Mouse (Mus musculus): Measurements from ENCODE around the gene Kcnk3.

Gene Kcnk3

DNA sequence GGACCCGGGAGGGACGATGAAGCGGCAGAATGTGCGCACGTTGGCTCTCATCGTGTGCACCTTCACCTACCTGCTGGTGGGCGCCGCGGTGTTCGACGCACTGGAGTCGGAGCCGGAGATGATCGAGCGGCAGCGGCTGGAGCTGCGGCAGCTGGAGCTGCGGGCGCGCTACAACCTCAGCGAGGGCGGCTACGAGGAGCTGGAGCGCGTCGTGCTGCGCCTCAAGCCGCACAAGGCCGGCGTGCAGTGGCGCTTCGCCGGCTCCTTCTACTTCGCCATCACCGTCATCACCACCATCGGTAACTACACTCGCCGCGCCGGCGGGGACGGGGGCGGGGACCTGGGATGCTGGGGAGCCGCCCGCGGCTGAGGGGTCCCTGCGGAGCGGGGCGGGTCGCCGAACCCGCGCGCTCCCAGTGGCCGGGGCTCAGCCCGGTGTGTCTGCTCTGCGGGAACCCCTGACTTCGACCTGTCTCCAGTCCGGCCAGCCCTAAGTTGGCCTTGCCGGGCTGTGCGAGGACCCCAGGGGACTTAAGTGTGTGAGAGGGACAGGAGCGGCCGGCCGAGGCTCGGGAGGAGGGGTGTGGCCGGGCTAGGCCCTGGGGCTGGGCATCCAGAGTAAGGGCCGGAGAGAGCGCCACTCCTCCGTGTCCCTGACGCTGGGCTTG is 465 bp downstream of the Kcnk3 start:
- peak; percentile 66 for DNase-seq

DNA sequence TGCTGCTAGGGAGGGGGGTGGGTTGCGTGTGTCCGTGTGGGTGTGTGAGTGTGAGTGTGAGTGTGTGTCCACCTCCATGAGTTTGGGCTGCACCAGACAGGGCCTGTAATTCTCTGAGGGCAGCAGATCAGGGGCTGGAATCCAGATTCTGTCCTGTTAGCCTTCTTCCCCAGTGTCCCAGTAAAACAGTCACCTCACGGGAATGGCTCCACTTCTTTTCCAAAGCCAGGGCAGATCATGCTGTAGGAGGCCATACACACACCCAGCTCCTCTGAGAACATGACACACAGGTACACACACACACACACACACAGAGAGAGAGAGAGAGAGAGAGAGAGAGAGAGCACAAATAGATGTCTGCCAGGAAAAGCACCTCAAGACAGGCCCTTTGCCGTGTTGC is 1.1 kb downstream of the Kcnk3 start:
- no peak for DNase-seq

DNA sequence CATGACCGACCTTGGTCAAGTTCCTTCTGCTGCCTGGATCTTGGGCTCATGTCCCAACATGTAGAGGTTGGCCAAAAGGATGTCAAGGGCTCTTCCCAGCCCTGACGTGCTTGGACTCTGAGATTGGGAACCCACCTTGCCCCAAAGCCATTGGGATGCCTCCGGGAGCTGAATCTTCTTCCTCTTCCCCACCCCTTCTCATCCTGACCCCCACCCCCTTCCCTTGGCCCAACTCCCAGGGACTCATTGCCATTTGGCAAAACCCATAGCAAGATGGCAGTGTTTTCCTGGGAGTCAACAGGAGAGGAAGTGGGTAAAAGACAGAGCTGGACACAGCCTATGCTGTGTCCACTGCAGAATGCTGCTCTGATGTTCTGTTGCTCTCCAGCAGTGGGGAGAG is 1.6 kb downstream of the Kcnk3 start:
- DNase-seq = no peak

DNA sequence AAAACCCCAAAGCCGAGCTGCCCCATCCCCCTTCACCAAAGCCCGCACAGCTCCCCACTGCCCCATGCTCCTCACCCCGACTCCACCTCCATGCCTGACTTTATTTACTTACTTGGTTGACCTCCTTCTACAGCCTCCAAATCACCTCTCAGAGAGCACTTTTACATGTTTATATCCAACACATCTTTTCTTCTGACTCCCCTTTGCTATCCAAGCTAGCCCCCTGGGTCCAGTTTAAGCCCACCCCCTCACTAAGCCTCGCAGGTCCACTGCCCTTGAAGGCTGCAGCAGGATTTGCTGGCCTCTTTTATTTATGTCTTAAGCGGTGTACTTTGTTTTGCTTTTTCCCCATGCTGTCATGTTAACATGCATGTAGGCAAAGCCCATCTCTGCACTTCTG is 2.3 kb downstream of the Kcnk3 start:
- DNase-seq = no peak

DNA sequence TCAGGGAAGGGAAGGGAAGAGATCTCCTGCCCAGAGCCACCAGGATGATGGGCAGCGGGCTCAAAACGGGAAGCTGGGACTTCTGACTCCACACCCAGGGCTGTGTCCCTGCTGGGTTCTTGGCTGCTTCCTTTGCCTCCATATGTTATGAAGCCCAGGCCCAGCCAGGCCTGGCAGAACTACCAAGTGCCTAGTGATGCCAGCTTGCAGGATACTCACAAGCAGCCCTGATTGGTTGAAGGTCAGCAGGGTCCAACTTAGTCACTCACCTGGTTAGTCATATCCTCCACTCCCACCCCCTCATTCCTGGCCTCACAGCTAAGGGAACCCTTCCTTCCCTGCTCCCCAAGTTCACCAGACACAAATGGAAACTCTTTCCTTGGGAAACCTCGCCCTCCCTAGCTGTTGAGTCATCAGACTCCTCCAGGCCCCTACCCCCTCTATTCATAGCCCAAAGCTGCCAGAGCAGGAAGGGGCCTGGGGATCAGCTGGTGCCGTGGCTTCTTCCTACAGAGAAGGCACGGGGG is 3.3 kb downstream of the Kcnk3 start:
- no peak for DNase-seq

DNA sequence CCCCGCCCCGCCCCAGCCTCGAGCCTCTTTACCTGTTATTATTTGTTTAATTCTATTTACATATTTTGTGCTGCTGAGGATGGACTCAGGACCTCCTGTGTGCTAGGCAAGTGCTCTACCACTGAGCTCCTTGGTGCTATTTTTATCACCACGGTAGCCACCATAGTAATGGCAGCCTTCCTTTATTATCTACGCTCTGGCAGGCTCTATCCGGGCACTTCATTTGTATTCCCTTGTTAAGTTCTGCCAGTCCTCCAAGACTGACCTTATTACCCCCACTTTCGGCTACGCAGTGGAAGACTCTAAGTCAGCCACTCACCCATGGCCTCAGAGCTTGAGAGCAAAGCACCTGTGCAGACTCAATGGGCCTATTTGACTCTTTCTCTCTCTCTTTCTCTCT is 3.8 kb downstream of the Kcnk3 start:
- no peak for DNase-seq

DNA sequence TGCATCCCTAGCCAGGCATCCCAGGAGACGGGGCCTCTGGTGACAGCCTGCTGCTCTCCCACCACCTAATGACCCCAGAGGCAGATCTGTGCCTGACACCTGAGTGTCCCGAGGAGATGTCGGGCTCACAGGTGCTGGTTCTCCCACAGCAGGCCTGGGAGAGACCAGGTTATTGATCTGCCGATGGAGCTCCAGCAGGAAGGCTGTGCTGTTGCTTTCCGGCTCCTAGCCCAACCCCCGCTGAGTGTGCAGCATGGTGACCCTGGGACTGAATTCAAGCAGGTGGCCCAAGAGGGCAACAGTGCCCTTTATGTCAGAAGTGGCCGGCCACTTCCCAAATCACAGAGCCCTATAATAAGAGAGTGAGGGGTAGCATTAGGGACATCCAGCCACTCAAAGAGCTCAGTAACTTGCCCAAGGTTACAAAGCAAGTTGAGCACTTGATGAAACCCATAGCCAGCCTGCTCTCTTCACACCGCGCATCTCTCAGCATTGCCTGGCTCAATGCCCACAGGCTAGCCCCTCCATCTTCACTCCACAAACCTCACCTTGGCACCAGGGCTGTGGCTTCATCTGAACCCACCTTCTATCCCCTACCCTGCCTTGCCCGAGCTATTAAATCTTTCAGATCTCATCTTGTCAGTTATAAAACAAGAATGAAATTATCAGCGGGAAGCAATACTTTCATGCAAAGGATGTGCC is 4.5 kb downstream of the Kcnk3 start:
- no peak for DNase-seq

DNA sequence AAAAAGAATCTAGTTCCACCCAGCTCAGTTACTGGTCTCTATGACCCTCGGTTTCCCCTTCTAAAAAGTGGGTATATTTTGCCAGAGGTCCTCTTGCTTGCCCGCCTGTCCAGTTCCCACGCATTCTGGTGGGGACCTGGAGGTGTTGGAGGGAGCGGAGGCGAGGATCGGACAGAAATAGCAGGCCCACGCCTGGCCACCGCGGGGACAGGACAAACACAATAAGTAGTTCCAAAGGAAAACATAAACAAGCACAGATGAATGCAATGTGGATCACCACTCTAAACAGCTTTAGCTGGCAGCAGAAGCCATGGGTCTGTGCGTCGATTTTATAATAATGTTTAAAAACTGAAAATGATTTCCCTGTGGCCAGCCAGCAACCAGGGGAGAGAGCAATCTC is 5.4 kb downstream of the Kcnk3 start:
- no peak for DNase-seq

DNA sequence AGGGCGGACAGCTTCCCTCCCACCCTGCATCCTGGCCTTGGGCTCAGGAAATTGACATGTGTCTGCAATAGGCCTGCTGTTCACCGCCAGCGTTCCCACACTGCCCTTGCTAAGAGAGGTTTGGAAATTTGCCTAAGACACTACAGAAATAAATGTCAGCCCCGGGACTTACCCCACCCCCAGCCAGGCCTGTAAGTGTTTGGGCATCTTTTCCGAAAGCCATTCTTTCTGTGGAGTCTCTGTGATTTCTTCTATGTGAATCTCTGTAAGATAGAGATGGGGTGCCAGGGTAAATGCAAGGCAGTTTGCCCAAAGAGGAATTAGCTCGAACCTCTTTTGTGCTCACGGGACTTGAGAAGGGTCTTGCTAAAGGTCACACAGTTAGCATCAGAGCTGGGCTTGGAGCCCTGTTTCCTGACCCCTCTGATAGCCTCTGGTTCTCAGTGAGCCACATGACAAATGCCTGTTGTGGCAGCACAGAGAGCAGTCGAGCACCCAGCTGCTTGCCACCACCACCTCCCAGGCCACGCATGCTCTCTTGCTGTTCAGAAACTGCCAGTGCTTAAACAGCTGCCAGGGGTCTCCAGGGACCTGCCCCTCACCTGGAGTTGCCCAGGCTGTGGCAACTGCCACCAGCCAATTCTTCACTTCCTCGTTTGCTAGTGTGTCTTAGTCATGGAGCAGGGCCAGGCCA is 6.0 kb downstream of the Kcnk3 start:
- DNase-seq = no peak

DNA sequence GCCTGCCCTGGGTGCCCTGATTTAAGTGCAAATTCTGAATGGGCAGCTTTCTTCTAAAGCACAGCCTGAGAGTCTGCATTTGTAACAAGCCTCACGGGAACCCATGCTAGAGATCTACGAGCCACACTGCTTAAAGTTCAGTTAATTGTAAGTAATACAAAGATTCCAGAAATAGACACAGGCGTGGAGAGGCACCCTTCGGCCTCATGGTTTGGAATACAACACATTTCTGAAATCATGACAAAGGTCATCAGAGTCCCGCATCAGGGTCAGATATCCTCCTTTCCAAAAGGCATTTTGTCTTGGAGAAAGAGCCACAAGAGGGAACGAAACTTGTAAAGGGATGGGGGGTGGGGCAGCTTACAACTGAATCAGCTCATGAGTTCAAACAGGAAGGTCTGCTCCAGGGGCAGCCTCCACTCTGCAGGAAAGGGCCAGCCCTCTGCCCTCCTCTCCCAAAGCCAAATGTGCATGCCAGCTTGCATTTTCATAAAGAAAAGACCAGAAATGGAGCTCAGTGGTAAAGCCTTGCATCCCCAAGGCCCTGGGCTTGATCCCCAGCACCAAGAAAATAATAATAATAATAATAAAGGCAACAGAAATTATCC is 7.1 kb downstream of the Kcnk3 start:
- no peak for DNase-seq

DNA sequence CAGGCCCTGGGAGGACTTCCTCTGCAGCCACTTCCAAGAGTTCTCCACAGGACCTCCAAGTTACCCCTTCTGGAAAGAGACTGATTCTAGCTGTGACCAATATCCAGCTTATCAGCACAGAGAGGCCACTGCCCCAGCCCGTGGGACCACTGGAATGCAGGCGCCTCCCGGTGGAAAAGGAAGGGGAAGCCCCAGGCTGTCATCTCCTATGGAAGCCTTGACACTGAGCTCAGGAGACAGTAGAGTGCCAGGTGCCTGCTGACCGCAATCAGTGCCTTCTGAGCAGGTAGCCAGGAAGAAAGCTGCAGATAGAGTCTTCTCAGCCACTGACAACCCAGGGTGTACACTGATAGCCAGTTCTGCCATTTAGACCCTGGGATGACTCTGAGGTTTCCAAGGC is 13.4 kb downstream of the Kcnk3 start:
- no peak for DNase-seq

DNA sequence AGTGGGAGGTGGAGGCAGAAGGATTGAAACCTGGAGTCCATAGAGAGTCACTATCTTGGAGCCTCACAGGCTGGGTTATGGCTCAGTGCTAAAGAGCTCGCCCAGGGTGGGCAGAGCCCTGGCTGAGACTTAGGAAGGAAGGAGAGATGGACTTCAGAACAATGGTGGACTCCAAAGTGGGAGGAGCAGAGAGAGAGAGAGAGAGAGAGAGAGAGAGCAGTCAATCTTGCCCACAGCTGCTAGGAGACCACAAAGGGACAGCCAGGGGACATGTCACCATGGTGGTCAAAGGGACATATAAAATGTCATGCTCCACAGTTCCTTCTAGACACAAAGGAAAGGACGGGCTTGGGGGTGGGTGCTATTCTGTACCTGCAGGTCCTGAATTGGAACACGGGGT is 15.3 kb downstream of the Kcnk3 start:
- DNase-seq = no peak

DNA sequence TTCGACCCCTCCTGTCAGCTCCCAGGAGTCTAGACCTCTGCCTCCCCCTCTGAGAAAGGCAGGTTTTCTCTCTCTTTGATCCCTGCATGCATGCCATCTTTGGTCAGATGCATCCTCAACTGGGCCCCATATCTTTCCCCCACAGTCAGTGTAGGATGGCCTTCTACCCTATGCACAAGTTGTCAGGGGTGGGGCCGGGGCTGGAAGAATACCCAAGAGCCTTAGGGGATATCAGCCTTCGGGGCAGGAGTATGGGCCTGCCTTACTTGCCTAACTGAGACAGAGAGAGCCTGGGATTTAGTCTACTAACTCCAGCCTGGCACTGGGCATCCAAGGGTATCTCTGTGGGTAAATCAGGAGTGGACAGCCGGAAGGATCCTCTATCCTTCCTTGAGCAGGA is 16.0 kb downstream of the Kcnk3 start:
- no peak for DNase-seq

DNA sequence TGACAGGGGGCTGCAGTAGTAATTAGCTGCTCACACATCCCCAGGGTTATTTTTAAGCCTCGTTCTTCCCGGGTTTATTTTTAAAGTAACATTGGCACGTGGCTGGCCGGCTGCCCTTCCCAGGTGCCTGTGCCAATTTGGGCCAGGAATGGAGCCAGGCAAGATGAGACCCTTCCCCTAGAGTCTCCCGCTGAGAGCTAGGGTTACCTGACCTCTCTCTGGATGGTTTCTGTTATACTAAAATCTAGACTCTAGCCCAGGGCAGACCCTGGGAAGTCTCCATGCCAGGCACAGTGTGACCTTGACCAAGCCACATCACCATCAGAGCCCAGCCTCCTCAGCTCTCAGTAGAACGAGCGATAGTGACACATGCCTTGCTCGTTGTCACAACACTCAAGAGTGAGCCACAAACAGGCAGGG is 16.8 kb downstream of the Kcnk3 start:
- no peak for DNase-seq

DNA sequence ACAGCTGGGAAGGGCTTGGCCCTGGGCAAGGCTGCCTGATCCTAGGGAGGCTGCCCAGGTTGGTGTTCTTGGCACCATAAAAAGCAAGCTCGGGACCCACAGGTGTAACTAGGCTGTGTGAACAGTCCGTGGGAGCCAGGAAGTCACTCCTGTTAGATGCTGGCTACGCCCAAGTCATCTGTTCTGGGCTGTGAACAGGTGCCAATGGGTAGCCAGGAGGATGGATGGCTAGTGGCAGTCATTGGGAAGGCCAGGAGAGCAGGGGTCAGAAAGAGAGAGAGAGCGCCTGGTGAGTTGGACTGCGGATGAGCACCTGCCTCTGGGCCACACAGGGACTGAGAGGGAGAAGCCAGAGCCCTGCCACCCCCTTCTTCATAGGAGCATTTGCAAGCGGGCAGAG is 17.7 kb downstream of the Kcnk3 start:
- DNase-seq = no peak

DNA sequence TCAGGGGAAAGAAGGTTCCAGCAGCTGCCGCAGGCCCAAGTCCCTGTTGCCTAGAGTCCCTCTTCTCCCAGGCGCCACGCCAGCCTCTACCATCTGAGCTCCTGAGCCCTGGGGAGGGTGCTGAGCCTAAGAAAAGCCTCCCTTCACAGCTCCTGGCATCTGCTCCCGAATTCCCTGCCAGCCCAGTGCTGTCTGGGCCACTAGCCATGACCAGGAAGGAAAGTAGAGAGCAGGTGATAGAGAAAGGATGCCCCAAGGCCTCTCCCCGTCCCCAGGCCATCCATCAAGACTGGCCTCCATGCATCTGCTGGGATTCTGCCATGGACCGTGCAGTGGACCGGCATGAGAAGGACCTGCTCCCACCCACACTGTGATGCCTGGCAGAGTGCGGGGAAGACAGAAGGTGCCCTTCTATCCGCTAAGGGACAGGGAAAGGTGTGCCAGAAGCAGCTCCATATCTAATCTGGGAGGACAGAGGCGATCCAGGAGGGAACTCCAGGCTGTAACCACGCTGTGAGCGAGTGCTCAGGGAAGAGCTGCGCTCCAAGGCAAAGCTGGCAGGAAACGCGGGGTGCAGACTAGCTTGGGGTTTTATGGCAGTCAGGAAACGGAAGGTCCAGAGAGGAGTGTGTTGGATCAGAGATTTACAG is 18.6 kb downstream of the Kcnk3 start:
- DNase-seq = peak; percentile 85

DNA sequence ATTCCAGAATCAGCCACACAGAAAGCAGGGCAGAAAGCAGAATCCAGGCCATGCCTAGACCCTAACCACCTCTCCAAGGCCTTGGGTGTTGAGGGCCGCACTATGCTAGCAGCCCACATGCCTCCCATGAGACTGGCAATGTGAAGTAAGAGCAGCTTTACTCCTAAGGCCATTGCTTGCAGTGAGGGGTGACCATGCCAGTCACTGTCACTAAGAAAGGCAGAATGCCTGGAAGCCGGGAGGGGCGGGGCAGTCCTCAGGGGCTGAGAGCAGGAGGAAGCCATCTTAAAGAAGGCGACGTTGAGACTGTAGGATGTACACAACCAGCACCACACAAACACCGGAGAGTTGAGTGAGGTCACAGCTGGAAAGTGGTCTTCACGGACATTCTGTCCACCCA is 21.1 kb downstream of the Kcnk3 start:
- DNase-seq = no peak

DNA sequence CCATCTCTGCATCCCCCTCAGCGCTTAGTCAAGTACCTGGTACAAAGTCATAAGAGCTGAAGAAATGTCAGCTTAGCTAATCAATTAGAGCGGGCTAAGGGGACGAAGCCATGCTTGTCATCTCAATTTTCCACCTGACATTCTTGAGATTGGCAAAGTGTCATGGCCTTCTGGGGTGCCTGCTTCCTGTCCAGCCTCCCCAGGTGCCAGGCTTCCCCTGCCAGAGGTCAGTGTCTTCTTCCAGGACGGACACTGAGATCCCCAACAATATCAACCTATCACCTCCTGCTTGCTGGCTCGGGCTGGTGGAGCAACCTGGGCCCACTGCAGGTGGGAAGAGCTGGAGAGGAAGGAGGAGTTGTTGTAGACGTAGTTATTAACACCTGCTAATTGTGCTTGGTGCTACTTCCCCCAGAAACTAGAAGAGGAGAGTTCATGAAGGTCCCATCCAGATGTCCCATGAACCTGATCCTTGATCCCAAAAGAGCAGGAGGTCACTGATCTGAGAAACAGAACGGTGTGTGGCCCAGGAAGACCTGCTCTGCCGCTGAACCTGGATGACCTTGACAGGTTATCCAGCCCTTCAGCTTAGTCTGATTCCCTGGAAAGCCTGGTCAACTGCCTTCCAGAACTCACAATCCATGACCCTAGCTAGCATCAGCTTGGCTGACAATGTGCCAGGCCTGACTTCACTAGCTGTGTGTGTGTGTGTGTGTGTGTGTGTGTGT is 22.1 kb downstream of the Kcnk3 start:
- no peak for DNase-seq

DNA sequence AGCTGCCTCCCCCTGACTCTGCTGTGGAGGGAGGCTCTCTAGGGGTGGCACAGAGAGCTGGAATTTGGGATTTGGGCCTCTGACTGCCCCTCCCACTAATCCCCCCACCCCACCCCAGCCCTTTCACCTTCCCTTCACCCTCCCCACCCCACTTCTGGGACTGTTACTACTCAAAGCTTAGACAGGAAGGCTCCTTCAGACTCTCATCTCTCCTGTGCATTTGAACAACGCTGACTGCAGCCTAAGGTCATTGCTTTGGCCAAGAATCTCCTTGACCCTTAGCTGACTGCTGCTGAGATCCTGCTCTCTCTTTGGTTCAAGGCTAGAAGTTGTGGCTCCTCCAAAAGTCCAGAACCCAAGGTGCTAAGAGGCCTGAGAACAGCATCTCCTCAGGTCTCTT is 23.1 kb downstream of the Kcnk3 start:
- DNase-seq = no peak

DNA sequence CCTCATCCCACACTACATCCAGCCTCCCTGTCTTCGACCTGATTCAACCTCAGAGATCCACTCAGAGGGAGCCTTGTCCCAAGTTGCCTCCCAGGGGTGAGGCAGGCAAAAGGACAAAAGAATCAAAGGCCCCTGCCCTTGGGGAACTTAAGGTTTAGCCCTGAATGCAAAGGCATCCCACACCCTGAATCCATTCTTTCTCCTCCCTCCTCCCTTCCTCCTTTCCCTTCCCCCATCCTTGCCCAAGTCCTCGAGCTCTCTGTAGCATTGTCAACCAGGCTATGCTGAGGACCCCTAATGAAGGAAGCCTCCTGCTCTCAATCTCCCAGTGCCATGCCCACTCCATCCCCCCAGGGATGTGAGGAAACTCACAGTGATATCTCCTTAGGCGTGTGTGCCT is 23.7 kb downstream of the Kcnk3 start:
- DNase-seq = no peak

DNA sequence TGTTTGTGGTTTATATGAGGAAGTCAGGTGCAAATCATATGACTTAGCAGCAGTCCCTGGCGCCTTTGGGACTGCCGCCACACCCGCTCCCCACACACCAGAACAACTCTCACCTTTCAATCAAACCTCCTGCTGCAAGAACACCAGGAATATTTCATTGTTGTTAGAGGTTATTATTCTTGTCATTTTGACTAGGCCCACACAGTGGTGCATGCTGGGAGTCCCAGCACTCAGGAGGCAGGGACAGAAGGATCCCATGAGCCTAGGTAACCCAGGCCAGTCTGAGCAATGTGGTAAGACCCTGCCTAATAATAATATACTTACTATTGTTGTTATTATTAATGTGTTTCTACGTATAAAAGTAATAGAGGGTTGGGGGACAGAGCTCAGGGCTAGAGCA is 24.6 kb downstream of the Kcnk3 start:
- DNase-seq = no peak

DNA sequence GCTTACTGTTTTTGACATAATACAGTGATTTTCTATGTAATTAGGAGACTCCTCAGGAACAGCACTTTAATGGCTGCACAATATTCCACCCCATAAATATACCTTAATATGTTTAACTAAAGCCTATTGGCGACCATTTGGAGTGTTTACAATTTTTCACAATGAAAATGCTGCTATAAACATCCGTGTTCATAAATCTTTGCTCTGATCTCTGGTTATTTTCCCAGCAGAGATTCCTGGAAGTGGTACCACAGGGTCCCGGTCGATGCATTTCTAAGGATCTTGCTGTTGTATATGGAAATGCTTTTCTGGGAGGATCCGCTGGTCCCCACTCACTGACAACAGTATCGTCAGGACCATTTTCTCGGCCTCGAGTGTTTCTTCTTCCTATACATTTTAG is 25.3 kb downstream of the Kcnk3 start:
- DNase-seq = no peak

DNA sequence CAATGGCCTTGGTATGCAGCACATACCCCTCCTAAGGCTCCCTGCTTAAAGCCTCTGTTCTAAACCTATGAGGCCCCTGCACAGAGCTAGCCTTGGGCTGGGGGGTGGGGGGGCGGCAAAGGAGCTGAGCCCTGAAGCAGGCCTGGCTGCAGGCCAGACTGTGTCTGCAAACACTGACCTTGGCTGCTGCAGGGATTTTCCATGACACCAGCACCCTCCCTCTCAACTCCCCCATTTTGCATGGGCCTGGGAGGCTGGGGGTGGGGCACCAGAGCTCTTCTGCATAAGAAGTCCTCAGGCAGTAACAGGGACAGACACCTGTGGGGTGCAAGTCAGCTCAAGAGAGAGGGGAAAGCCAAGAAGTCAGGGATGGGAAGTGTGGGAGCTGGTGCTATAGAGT is 26.3 kb downstream of the Kcnk3 start:
- no peak for DNase-seq
